In the genomic region with DNA sequence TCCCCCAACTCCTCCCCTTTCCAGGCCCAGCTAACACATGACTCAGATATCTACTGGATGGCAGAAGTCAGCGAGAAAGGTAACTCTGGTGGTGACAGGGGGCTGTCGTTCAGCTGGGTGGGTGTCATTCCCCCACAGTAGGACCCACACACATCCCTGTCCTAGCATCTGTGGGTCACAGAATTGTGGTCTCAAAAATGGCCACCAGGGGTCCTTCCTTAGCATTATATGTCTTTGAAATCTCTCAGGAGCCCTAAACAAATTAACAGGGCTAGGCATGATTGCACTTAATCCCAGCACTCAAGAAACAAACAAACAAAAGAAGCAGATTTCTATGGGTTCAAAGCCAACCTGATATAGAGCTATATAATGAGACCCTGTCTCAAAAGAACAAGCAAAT, we compare ENCODE assay signal across 18 mouse cellular contexts. TPM values are rescaled to one million over a fixed set of nuclear protein-coding genes. Genes with fewer than 3 reads are reported as not detected.
DNase-seq lines count a peak whose midpoint lies in the region; ATAC-seq and TF ChIP-seq lines count a peak whose summit lies in the region.
"Had no signal": no experiment of that assay in that cellular context is flagged by ENCODE, and none has a peak within 500 bp of the region (broad histone marks: within the 10 kb centered on the region; RNA-seq: fewer than 3 reads in every experiment).

No protein-coding gene starts in this region.

- H3K4me1 ChIP-seq in hindbrain, embryonic 11.5 days (replicated peaks; ENCODE audit: control insufficient read depth, insufficient read depth, low read length): no peaks in the 10 kb centered on the region
- H3K4me1 ChIP-seq in hindbrain, embryonic 16.5 days (ENCODE audit: control insufficient read depth, insufficient read depth, low read depth, low read length): no peaks in the 10 kb centered on the region
- H3K4me1 ChIP-seq: embryonic facial prominence, embryonic 12.5 days; forebrain, embryonic 12.5 days; hindbrain, embryonic 13.5 days; lung, embryonic 15.5 days had no signal

- TF ChIP-seq CTCF in Patski (IDR thresholded peaks at IDR 0.05): peak; percentile 62

- DNase-seq in hindbrain, embryonic 11.5 days (ENCODE audit: low spot score): peak; percentile 20
- DNase-seq in lung, postnatal 14 days: peak; percentile 34
- DNase-seq in lung, postnatal 25 days (ENCODE audit: low spot score): no peak
- DNase-seq in Patski (ENCODE audit: low read depth, low spot score): no peak
- peak; percentile 8 for DNase-seq in splenic B cell, adult 2 months (ENCODE audit: low read depth, low spot score)
- DNase-seq in cerebellum, adult 8-10 months: no peak
- no peak for DNase-seq in urinary bladder, postnatal 4 days (ENCODE audit: low spot score in 2 of 2)
- DNase-seq: cerebellum, adult 9-11 months; right cerebral cortex, postnatal 14 days had no signal

- no peak overlapping the region for H3K4me2 ChIP-seq in hindbrain, embryonic 11.5 days (replicated peaks; ENCODE audit: low read depth, low read length)
- H3K4me2 ChIP-seq in hindbrain, embryonic 16.5 days (ENCODE audit: low read length): no peak overlapping the region
- H3K4me2 ChIP-seq: embryonic facial prominence, embryonic 12.5 days; forebrain, embryonic 12.5 days; heart, embryonic 11.5 days; hindbrain, embryonic 13.5 days; lung, embryonic 15.5 days had no signal

- CTCF ChIA-PET in Patski (lab: Charles Lee): interaction anchor here (0.7 to 1.6 kb wide), 6 partner anchors 11 to 112 kb away, joined by 3 to 5 read pairs (median 3); no protein-coding TSS in a partner anchor

- no peak overlapping the region for H3K9ac ChIP-seq in hindbrain, embryonic 11.5 days (ENCODE audit: low read depth, low read length)
- H3K9ac ChIP-seq in hindbrain, embryonic 16.5 days (ENCODE audit: low read depth, low read length): no peak overlapping the region
- H3K9ac ChIP-seq: embryonic facial prominence, embryonic 12.5 days; forebrain, embryonic 12.5 days; hindbrain, embryonic 13.5 days; lung, embryonic 15.5 days had no signal

- no peaks in the 10 kb centered on the region for H3K9me3 ChIP-seq in hindbrain, embryonic 11.5 days (ENCODE audit: control insufficient read depth, low read length)
- no peaks in the 10 kb centered on the region for H3K9me3 ChIP-seq in hindbrain, embryonic 16.5 days (ENCODE audit: control insufficient read depth, low read length)
- H3K9me3 ChIP-seq: embryonic facial prominence, embryonic 12.5 days; forebrain, embryonic 12.5 days; hindbrain, embryonic 13.5 days; lung, embryonic 15.5 days had no signal

- 94% methylated on average over 2 of the region's 2 CpGs for WGBS in hindbrain, embryonic 11.5 days
- 88% methylated on average over 2 of the region's 2 CpGs for WGBS in hindbrain, embryonic 16.5 days

- in situ Hi-C loops in Patski (cut with MboI; ENCODE audit: low pct_unique_long_range_greater_than_20kb): no loop called here

- H3K27me3 ChIP-seq in hindbrain, embryonic 11.5 days (ENCODE audit: control insufficient read depth, insufficient read depth, low read length): no peaks in the 10 kb centered on the region
- H3K27me3 ChIP-seq in hindbrain, embryonic 16.5 days (replicated peaks; ENCODE audit: control insufficient read depth, insufficient read depth, low read length): no peaks in the 10 kb centered on the region
- no peaks in the 10 kb centered on the region for H3K27me3 ChIP-seq in Patski
- no peaks in the 10 kb centered on the region for H3K27me3 ChIP-seq in splenic B cell, adult 2 months (ENCODE audit: control insufficient read depth, insufficient read depth, low read length, poor library complexity, severe bottlenecking)
- H3K27me3 ChIP-seq: embryonic facial prominence, embryonic 12.5 days; forebrain, embryonic 12.5 days; hindbrain, embryonic 13.5 days; lung, embryonic 15.5 days had no signal

- H3K27ac ChIP-seq in hindbrain, embryonic 11.5 days (ENCODE audit: low read depth, low read length): no peak overlapping the region
- H3K27ac ChIP-seq in hindbrain, embryonic 16.5 days (ENCODE audit: low read depth, low read length): no peak overlapping the region
- H3K27ac ChIP-seq: embryonic facial prominence, embryonic 12.5 days; forebrain, embryonic 12.5 days; hindbrain, embryonic 13.5 days; lung, embryonic 15.5 days had no signal

- no peak for ATAC-seq in hindbrain, embryonic 11.5 days (ENCODE audit: low FRiP score)
- no peak for ATAC-seq in hindbrain, embryonic 16.5 days
- no peak for ATAC-seq in Patski
- ATAC-seq: midbrain, embryonic 16.5 days had no signal

- H3K4me3 ChIP-seq in hindbrain, embryonic 11.5 days (ENCODE audit: low read depth, low read length): no peak overlapping the region
- no peak overlapping the region for H3K4me3 ChIP-seq in hindbrain, embryonic 16.5 days (ENCODE audit: low read length)
- H3K4me3 ChIP-seq: embryonic facial prominence, embryonic 12.5 days; forebrain, embryonic 12.5 days; hindbrain, embryonic 13.5 days; lung, embryonic 15.5 days had no signal

- POLR2A ChIA-PET in Patski (lab: Charles Lee): no interaction called here

- no peaks in the 10 kb centered on the region for H3K36me3 ChIP-seq in hindbrain, embryonic 11.5 days (ENCODE audit: control insufficient read depth, insufficient read depth, low read length)
- H3K36me3 ChIP-seq in hindbrain, embryonic 16.5 days (ENCODE audit: control insufficient read depth, insufficient read depth, low read length): no peaks in the 10 kb centered on the region
- no peaks in the 10 kb centered on the region for H3K36me3 ChIP-seq in splenic B cell, adult 2 months (ENCODE audit: control insufficient read depth, insufficient read depth, low read length, poor library complexity, severe bottlenecking)
- H3K36me3 ChIP-seq: forebrain, embryonic 12.5 days; hindbrain, embryonic 13.5 days had no signal

RNA-seq across cellular contexts. Expression of a gene that starts 28.1 kb away (rescaled TPM):
- 3.7 and 4.8 TPM in 2 replicates for polyA plus RNA-seq in hindbrain, embryonic 11.5 days (2014; fragmentation: Nextera tagmentation; extraction: Ambion mirVana)
- polyA plus RNA-seq in hindbrain, embryonic 16.5 days (2015; fragmentation: Nextera tagmentation; extraction: Ambion mirVana): 7.4 and 12.5 TPM in 2 replicates
- 34.6 TPM for polyA plus RNA-seq in Patski (2021)

RNA-seq across cellular contexts. Expression of a gene that starts 34.5 kb away (rescaled TPM):
- polyA plus RNA-seq in hindbrain, embryonic 11.5 days (2014; fragmentation: Nextera tagmentation; extraction: Ambion mirVana): 3.8 and 4.5 TPM in 2 replicates
- polyA plus RNA-seq in hindbrain, embryonic 16.5 days (2015; fragmentation: Nextera tagmentation; extraction: Ambion mirVana): 4.7 and 5.3 TPM in 2 replicates
- polyA plus RNA-seq in Patski (2021): 81.9 TPM

RNA-seq across cellular contexts. Expression of a gene that starts 44.8 kb away (rescaled TPM):
- polyA plus RNA-seq in hindbrain, embryonic 11.5 days (2014; fragmentation: Nextera tagmentation; extraction: Ambion mirVana): not detected in 2 replicates
- not detected in 2 replicates for polyA plus RNA-seq in hindbrain, embryonic 16.5 days (2015; fragmentation: Nextera tagmentation; extraction: Ambion mirVana)
- not detected for polyA plus RNA-seq in Patski (2021)
- polyA plus RNA-seq: embryonic facial prominence, embryonic 12.5 days; forebrain, embryonic 12.5 days; heart, embryonic 11.5 days; hindbrain, embryonic 13.5 days; lung, embryonic 15.5 days; midbrain, embryonic 16.5 days; neural tube, embryonic 14.5 days; stomach, embryonic 16.5 days had no signal

RNA-seq across cellular contexts. Expression of a gene that starts 58.0 kb away (rescaled TPM):
- polyA plus RNA-seq in hindbrain, embryonic 11.5 days (2014; fragmentation: Nextera tagmentation; extraction: Ambion mirVana): 6.0 and 6.7 TPM in 2 replicates
- polyA plus RNA-seq in hindbrain, embryonic 16.5 days (2015; fragmentation: Nextera tagmentation; extraction: Ambion mirVana): 4.6 and 6.5 TPM in 2 replicates
- polyA plus RNA-seq in Patski (2021): 8.0 TPM

Comparison
In these comparisons a context has a peak if more than half of its experiments do, and no peak if none do; other contexts are left out.
1. DNase-seq: peak in hindbrain, embryonic 11.5 days (single experiment), lung, postnatal 14 days (single experiment) and splenic B cell, adult 2 months (single experiment); none in lung, postnatal 25 days (single experiment), Patski (single experiment), cerebellum, adult 8-10 months (single experiment) and urinary bladder, postnatal 4 days (0 of 2).
2. RNA of a gene that starts 34.5 kb away (polyA plus RNA-seq): 81.9 TPM in Patski (single experiment); 4.7 to 5.3 TPM in hindbrain, embryonic 16.5 days and 3.8 to 4.5 TPM in hindbrain, embryonic 11.5 days; every median in the first group is over 10 times any median in the second.